Mouse (Mus musculus) testis, postnatal 10 days (tissue): Measurements from ENCODE around the gene Dhx16.

Experiments used
- DNase-seq: peaks from one replicate; pipeline ENCODE4 v3.0.0; 2021; ENCODE audit warnings: low spot score

Dhx16 gene

GRCm38 (mm10) chr17:35879245-35880057 lies at the start of gene Dhx16:
Dhx16 (plus strand) TSS chr17:35879819.
- DNase-seq: peak; percentile 98

- DNase-seq: no peak
Observed at GRCm38 (mm10) chr17:35832400-35833238, 47.0 kb upstream of the Dhx16 start.

GRCm38 (mm10) chr17:35833239-35833751 lies 46.3 kb upstream of the Dhx16 start:
- no peak for DNase-seq

GRCm38 (mm10) chr17:35833894-35834293 lies 45.7 kb upstream of the Dhx16 start:
- no peak for DNase-seq

GRCm38 (mm10) chr17:35834696-35835422 lies 44.8 kb upstream of the Dhx16 start:
- DNase-seq: no peak

GRCm38 (mm10) chr17:35835424-35836140 lies 44.0 kb upstream of the Dhx16 start:
- DNase-seq: no peak

GRCm38 (mm10) chr17:35836178-35836965 lies 43.2 kb upstream of the Dhx16 start:
- DNase-seq: peak; percentile 90

- DNase-seq: peak; percentile 96
Observed at GRCm38 (mm10) chr17:35836991-35837422, 42.6 kb upstream of the Dhx16 start.

- DNase-seq: peak; percentile 79
Observed at GRCm38 (mm10) chr17:35837487-35837886, 42.1 kb upstream of the Dhx16 start.

GRCm38 (mm10) chr17:35838122-35838544 lies 41.5 kb upstream of the Dhx16 start, which contains the start of gene Tubb5:
Tubb5 (minus strand) TSS chr17:35838306.
- DNase-seq: peak; percentile 96

GRCm38 (mm10) chr17:35838570-35838969 lies 41.0 kb upstream of the Dhx16 start:
- peak; percentile 61 for DNase-seq

GRCm38 (mm10) chr17:35839002-35839401 lies 40.6 kb upstream of the Dhx16 start:
- peak; percentile 62 for DNase-seq

GRCm38 (mm10) chr17:35840561-35840960 lies 39.1 kb upstream of the Dhx16 start:
- DNase-seq: no peak

GRCm38 (mm10) chr17:35841076-35841950 lies 38.3 kb upstream of the Dhx16 start, which contains the start of gene Mdc1:
Mdc1 (plus strand) TSS chr17:35841515.
- DNase-seq: peak; percentile 99

GRCm38 (mm10) chr17:35842006-35842405 lies 37.6 kb upstream of the Dhx16 start:
- DNase-seq: no peak

GRCm38 (mm10) chr17:35843514-35843913 lies 36.1 kb upstream of the Dhx16 start:
- DNase-seq: no peak

GRCm38 (mm10) chr17:35848112-35848511 lies 31.5 kb upstream of the Dhx16 start:
- no peak for DNase-seq

- no peak for DNase-seq
Observed at GRCm38 (mm10) chr17:35850974-35851373, 28.6 kb upstream of the Dhx16 start.

- DNase-seq: no peak
Observed at GRCm38 (mm10) chr17:35859371-35859770, 20.2 kb upstream of the Dhx16 start.
